ENCODE assay signal across 12 mouse cellular contexts in the genomic region with DNA sequence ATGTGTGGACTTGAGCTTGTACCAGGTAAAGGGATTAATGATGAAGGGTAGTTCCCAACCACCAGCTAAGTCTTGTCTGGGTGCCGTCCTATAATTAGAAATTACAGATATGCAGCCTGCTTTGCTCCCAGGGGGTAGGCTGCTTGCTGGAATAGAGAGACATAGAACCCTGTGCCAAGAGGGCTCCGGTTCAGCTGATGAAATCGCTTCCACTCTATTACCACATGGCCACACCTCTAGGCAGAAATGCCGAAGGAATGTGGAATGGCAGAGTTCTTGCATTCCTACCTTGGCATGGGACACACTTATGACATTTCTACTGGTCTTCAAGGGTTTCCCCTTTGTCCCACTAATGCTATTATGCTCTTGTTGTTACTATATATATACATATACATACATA.
DNase-seq lines count a peak whose midpoint lies in the region; ATAC-seq lines count a peak whose summit lies in the region.
"Had no signal": no experiment of that assay in that cellular context is flagged by ENCODE, and none has a peak within 500 bp of the region (broad histone marks: within the 10 kb centered on the region; RNA-seq: fewer than 3 reads in every experiment).

No protein-coding gene starts in this region.

- H3K9ac ChIP-seq in heart, embryonic 13.5 days: no peak overlapping the region
- no peak overlapping the region for H3K9ac ChIP-seq in lung, embryonic 16.5 days (ENCODE audit: low read length)
- no peak overlapping the region for H3K9ac ChIP-seq in liver, embryonic 12.5 days
- H3K9ac ChIP-seq: forebrain, embryonic 13.5 days; midbrain, embryonic 13.5 days; stomach, embryonic 15.5 days had no signal

- DNase-seq in cerebellum, postnatal 25 days: peak; percentile 11 to 35
- DNase-seq in cerebellum, adult 11-12 months: no peak
- DNase-seq in adrenal gland, postnatal 25 days: peak; percentile 13
- no peak for DNase-seq in embryo, embryonic 10 days (ENCODE audit: low spot score)
- DNase-seq in thymus, adult 18-20 months: no peak

- no peak overlapping the region for H3K4me3 ChIP-seq in heart, embryonic 13.5 days
- no peak overlapping the region for H3K4me3 ChIP-seq in lung, embryonic 16.5 days (ENCODE audit: low read length)
- H3K4me3 ChIP-seq in liver, embryonic 12.5 days: no peak overlapping the region
- H3K4me3 ChIP-seq: forebrain, embryonic 13.5 days; midbrain, embryonic 13.5 days; stomach, embryonic 15.5 days had no signal

- ATAC-seq in heart, embryonic 13.5 days (ENCODE audit: extremely low read depth, insufficient number of reproducible peaks, low FRiP score, low TSS enrichment): no peak; the same call in 1 of the 2 replicates
- ATAC-seq in lung, embryonic 16.5 days (ENCODE audit: low read depth): peak; percentile 86
- no peak for ATAC-seq in liver, embryonic 12.5 days
- ATAC-seq: CD4-positive, CD25-positive, alpha-beta regulatory T cell, adult 4 months; forebrain, embryonic 13.5 days; midbrain, embryonic 13.5 days had no signal

- peak overlapping the region; percentile 45; the same call in 1 of the 2 replicates for H3K27ac ChIP-seq in heart, embryonic 13.5 days (replicated peaks)
- peak overlapping the region; percentile 76 for H3K27ac ChIP-seq in lung, embryonic 16.5 days (ENCODE audit: low read length)
- H3K27ac ChIP-seq in liver, embryonic 12.5 days: no peak overlapping the region
- H3K27ac ChIP-seq: forebrain, embryonic 13.5 days; midbrain, embryonic 13.5 days; stomach, embryonic 15.5 days had no signal

- no peaks in the 10 kb centered on the region for H3K36me3 ChIP-seq in heart, embryonic 13.5 days
- no peaks in the 10 kb centered on the region for H3K36me3 ChIP-seq in lung, embryonic 16.5 days (ENCODE audit: control insufficient read depth, insufficient read depth, low read length)
- no peaks in the 10 kb centered on the region for H3K36me3 ChIP-seq in liver, embryonic 12.5 days
- H3K36me3 ChIP-seq: midbrain, embryonic 13.5 days; stomach, embryonic 15.5 days had no signal

- no peaks in the 10 kb centered on the region for H3K27me3 ChIP-seq in heart, embryonic 13.5 days (replicated peaks)
- H3K27me3 ChIP-seq in lung, embryonic 16.5 days (ENCODE audit: control insufficient read depth, insufficient read depth, low read depth, low read length): no peaks in the 10 kb centered on the region
- no peaks in the 10 kb centered on the region for H3K27me3 ChIP-seq in liver, embryonic 12.5 days (replicated peaks)
- H3K27me3 ChIP-seq: forebrain, embryonic 13.5 days; midbrain, embryonic 13.5 days; stomach, embryonic 15.5 days had no signal

- 34% methylated on average over 4 of the region's 4 CpGs for WGBS in heart, embryonic 13.5 days
- 48% methylated on average over 4 of the region's 4 CpGs for WGBS in lung, embryonic 16.5 days
- 66% methylated on average over 4 of the region's 4 CpGs for WGBS in liver, embryonic 12.5 days (ENCODE audit: insufficient replicate concordance)

- no peaks in the 10 kb centered on the region for H3K9me3 ChIP-seq in heart, embryonic 13.5 days
- no peaks in the 10 kb centered on the region for H3K9me3 ChIP-seq in lung, embryonic 16.5 days (ENCODE audit: control insufficient read depth, low read length)
- H3K9me3 ChIP-seq in liver, embryonic 12.5 days (replicated peaks): no peaks in the 10 kb centered on the region
- H3K9me3 ChIP-seq: forebrain, embryonic 13.5 days; midbrain, embryonic 13.5 days; stomach, embryonic 15.5 days had no signal

- H3K4me1 ChIP-seq in heart, embryonic 13.5 days: peaks cover 39% of the 10 kb centered on the region
- H3K4me1 ChIP-seq in lung, embryonic 16.5 days (replicated peaks; ENCODE audit: control insufficient read depth, insufficient read depth, low read length): peaks cover 27% of the 10 kb centered on the region
- no peaks in the 10 kb centered on the region for H3K4me1 ChIP-seq in liver, embryonic 12.5 days
- H3K4me1 ChIP-seq: forebrain, embryonic 13.5 days; midbrain, embryonic 13.5 days; stomach, embryonic 15.5 days had no signal

- 0 out of 2 replicates have a peak overlapping the region, but pooled peaks have one; percentile 4 for H3K4me2 ChIP-seq in heart, embryonic 13.5 days
- no peak overlapping the region for H3K4me2 ChIP-seq in lung, embryonic 16.5 days (ENCODE audit: low read depth, low read length)
- no peak overlapping the region for H3K4me2 ChIP-seq in liver, embryonic 12.5 days
- H3K4me2 ChIP-seq: forebrain, embryonic 13.5 days; midbrain, embryonic 13.5 days; stomach, embryonic 15.5 days had no signal

Comparison
In these comparisons a context has a peak if more than half of its experiments do, and no peak if none do; other contexts are left out.
1. DNase-seq: peak in cerebellum, postnatal 25 days (2 of 2) and adrenal gland, postnatal 25 days (single experiment); none in cerebellum, adult 11-12 months (single experiment), embryo, embryonic 10 days (single experiment) and thymus, adult 18-20 months (0 of 2).